Mouse (Mus musculus): ENCODE measurements around the gene Gm6096. TPM values are rescaled to one million over a fixed set of nuclear protein-coding genes. Genes with fewer than 3 reads are reported as not detected.

Gm6096 gene
- polyA plus RNA-seq, 1 experiment = not detected

- Histone ChIP-seq H3K4me1 (ENCODE audit: control insufficient read depth, insufficient read depth, low read length) (no peaks in the 10 kb centered on the region), H3K27ac (ENCODE audit: control insufficient read depth, insufficient read depth, low read depth, low read length) (no peak overlapping the region), H3K4me3 (ENCODE audit: control insufficient read depth, low read depth, low read length) (no peak overlapping the region), H3K36me3 (ENCODE audit: control insufficient read depth, insufficient read depth, low read length) (peaks cover 3% of the 10 kb centered on the region), H3K27me3 (ENCODE audit: control insufficient read depth, insufficient read depth, low read length) (no peaks in the 10 kb centered on the region)
- TF ChIP-seq CTCF (IDR thresholded peaks at IDR 0.05; ENCODE audit: control insufficient read depth, insufficient read depth, insufficient replicate concordance, low read depth, low read length) = no peak
- no peak for TF ChIP-seq POLR2A (IDR thresholded peaks at IDR 0.05; ENCODE audit: control insufficient read depth, low read depth, low read length)
These were observed 7.6 kb downstream of the Gm6096 start for GRCm38 (mm10) chr7:34258407-34258806.

GRCm38 (mm10) chr7:34263437-34263836 is 12.6 kb downstream of the Gm6096 start:
- no peak for TF ChIP-seq CTCF (IDR thresholded peaks at IDR 0.05; ENCODE audit: control insufficient read depth, insufficient read depth, insufficient replicate concordance, low read depth, low read length)
- no peak for TF ChIP-seq POLR2A (IDR thresholded peaks at IDR 0.05; ENCODE audit: control insufficient read depth, low read depth, low read length)
- no peaks in the 10 kb centered on the region for H3K4me1 ChIP-seq (ENCODE audit: control insufficient read depth, insufficient read depth, low read length)
- no peak overlapping the region for H3K27ac ChIP-seq (ENCODE audit: control insufficient read depth, insufficient read depth, low read depth, low read length)
- H3K36me3 ChIP-seq (ENCODE audit: control insufficient read depth, insufficient read depth, low read length) = peaks cover 3% of the 10 kb centered on the region
- H3K4me3 ChIP-seq (ENCODE audit: control insufficient read depth, low read depth, low read length) = no peak overlapping the region
- H3K27me3 ChIP-seq (ENCODE audit: control insufficient read depth, insufficient read depth, low read length) = no peaks in the 10 kb centered on the region

- Histone ChIP-seq H3K4me3 (ENCODE audit: control insufficient read depth, low read depth, low read length) (no peak overlapping the region), H3K36me3 (ENCODE audit: control insufficient read depth, insufficient read depth, low read length) (peaks cover 3% of the 10 kb centered on the region), H3K27me3 (ENCODE audit: control insufficient read depth, insufficient read depth, low read length) (no peaks in the 10 kb centered on the region), H3K4me1 (ENCODE audit: control insufficient read depth, insufficient read depth, low read length) (no peaks in the 10 kb centered on the region), H3K27ac (ENCODE audit: control insufficient read depth, insufficient read depth, low read depth, low read length) (peak overlapping the region; percentile 57; the same call in 1 of the 2 replicates)
- TF ChIP-seq CTCF (IDR thresholded peaks at IDR 0.05; ENCODE audit: control insufficient read depth, insufficient read depth, insufficient replicate concordance, low read depth, low read length) (peak; percentile 35; the same call in 1 of the 2 replicates), POLR2A (IDR thresholded peaks at IDR 0.05; ENCODE audit: control insufficient read depth, low read depth, low read length) (no peak)
These were observed 15.1 kb downstream of the Gm6096 start for GRCm38 (mm10) chr7:34265876-34266346.

- Histone ChIP-seq H3K4me3 (ENCODE audit: control insufficient read depth, low read depth, low read length) (no peak overlapping the region), H3K4me1 (ENCODE audit: control insufficient read depth, insufficient read depth, low read length) (no peaks in the 10 kb centered on the region), H3K27ac (ENCODE audit: control insufficient read depth, insufficient read depth, low read depth, low read length) (peak overlapping the region; percentile 62), H3K36me3 (ENCODE audit: control insufficient read depth, insufficient read depth, low read length) (peaks cover 3% of the 10 kb centered on the region), H3K27me3 (ENCODE audit: control insufficient read depth, insufficient read depth, low read length) (no peaks in the 10 kb centered on the region)
- TF ChIP-seq POLR2A (IDR thresholded peaks at IDR 0.05; ENCODE audit: control insufficient read depth, low read depth, low read length) = no peak
- no peak for TF ChIP-seq CTCF (IDR thresholded peaks at IDR 0.05; ENCODE audit: control insufficient read depth, insufficient read depth, insufficient replicate concordance, low read depth, low read length)
These were observed 15.6 kb downstream of the Gm6096 start for GRCm38 (mm10) chr7:34266421-34266820.

- no peaks in the 10 kb centered on the region for H3K27me3 ChIP-seq (ENCODE audit: control insufficient read depth, insufficient read depth, low read length)
- TF ChIP-seq CTCF (IDR thresholded peaks at IDR 0.05; ENCODE audit: control insufficient read depth, insufficient read depth, insufficient replicate concordance, low read depth, low read length) (no peak), POLR2A (IDR thresholded peaks at IDR 0.05; ENCODE audit: control insufficient read depth, low read depth, low read length) (no peak)
- no peaks in the 10 kb centered on the region; the same call in 1 of the 2 replicates for H3K36me3 ChIP-seq (ENCODE audit: control insufficient read depth, insufficient read depth, low read length)
- H3K27ac ChIP-seq (ENCODE audit: control insufficient read depth, insufficient read depth, low read depth, low read length) = no peak overlapping the region
- no peak overlapping the region for H3K4me3 ChIP-seq (ENCODE audit: control insufficient read depth, low read depth, low read length)
- no peaks in the 10 kb centered on the region for H3K4me1 ChIP-seq (ENCODE audit: control insufficient read depth, insufficient read depth, low read length)
These were observed 17.6 kb downstream of the Gm6096 start for GRCm38 (mm10) chr7:34268463-34268862.

- Histone ChIP-seq H3K36me3 (ENCODE audit: control insufficient read depth, insufficient read depth, low read length) (no peaks in the 10 kb centered on the region; the same call in 1 of the 2 replicates), H3K4me1 (ENCODE audit: control insufficient read depth, insufficient read depth, low read length) (no peaks in the 10 kb centered on the region), H3K27me3 (ENCODE audit: control insufficient read depth, insufficient read depth, low read length) (no peaks in the 10 kb centered on the region), H3K27ac (ENCODE audit: control insufficient read depth, insufficient read depth, low read depth, low read length) (no peak overlapping the region), H3K4me3 (ENCODE audit: control insufficient read depth, low read depth, low read length) (no peak overlapping the region)
- TF ChIP-seq POLR2A (IDR thresholded peaks at IDR 0.05; ENCODE audit: control insufficient read depth, low read depth, low read length) (no peak), CTCF (IDR thresholded peaks at IDR 0.05; ENCODE audit: control insufficient read depth, insufficient read depth, insufficient replicate concordance, low read depth, low read length) (no peak)
These were observed 21.6 kb downstream of the Gm6096 start for GRCm38 (mm10) chr7:34272465-34272864.

GRCm38 (mm10) chr7:34276066-34276465 is 25.2 kb downstream of the Gm6096 start:
- no peaks in the 10 kb centered on the region for H3K36me3 ChIP-seq (ENCODE audit: control insufficient read depth, insufficient read depth, low read length)
- H3K27ac ChIP-seq (ENCODE audit: control insufficient read depth, insufficient read depth, low read depth, low read length) = no peak overlapping the region
- no peaks in the 10 kb centered on the region for H3K4me1 ChIP-seq (ENCODE audit: control insufficient read depth, insufficient read depth, low read length)
- no peaks in the 10 kb centered on the region for H3K27me3 ChIP-seq (ENCODE audit: control insufficient read depth, insufficient read depth, low read length)
- no peak for TF ChIP-seq POLR2A (IDR thresholded peaks at IDR 0.05; ENCODE audit: control insufficient read depth, low read depth, low read length)
- no peak for TF ChIP-seq CTCF (IDR thresholded peaks at IDR 0.05; ENCODE audit: control insufficient read depth, insufficient read depth, insufficient replicate concordance, low read depth, low read length)
- no peak overlapping the region for H3K4me3 ChIP-seq (ENCODE audit: control insufficient read depth, low read depth, low read length)
